12 mouse cellular contexts compared by ENCODE assay signal in the genomic region with DNA sequence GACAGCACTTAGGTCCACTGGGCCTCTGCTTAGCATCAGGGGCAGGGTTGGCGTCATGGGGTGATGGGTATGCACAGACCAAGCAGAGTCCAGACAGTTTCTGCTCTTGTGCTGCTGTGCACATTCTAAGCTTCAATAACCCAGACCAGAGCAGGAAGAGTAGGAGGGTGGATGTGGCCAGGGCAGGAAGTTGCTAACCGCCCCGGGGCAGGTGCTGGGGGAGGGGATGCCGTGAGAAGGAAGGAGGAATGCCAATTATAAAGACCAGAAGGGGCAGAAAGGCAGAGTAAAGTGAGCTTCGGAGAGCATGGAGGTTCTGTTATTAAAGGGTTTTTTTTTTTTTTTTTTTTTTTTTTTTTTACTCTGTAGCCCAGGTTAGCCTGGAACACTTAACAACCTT. TPM values are rescaled to one million over a fixed set of nuclear protein-coding genes. Genes with fewer than 3 reads are reported as not detected.
DNase-seq lines count a peak whose midpoint lies in the region; ATAC-seq and TF ChIP-seq lines count a peak whose summit lies in the region.
"Had no signal": no experiment of that assay in that cellular context is flagged by ENCODE, and none has a peak within 500 bp of the region (broad histone marks: within the 10 kb centered on the region; RNA-seq: fewer than 3 reads in every experiment).

No protein-coding gene starts in this region.

- peak; percentile 28; the same call in 1 of the 2 replicates for TF ChIP-seq POLR2A in bone marrow, adult 2 months (IDR thresholded peaks at IDR 0.05; ENCODE audit: borderline replicate concordance, control insufficient read depth, low read depth, low read length)

- H3K9ac ChIP-seq in kidney, embryonic 16.5 days (replicated peaks; ENCODE audit: low read length) = no peak overlapping the region; the same call in 1 of the 2 replicates
- no peak overlapping the region for H3K9ac ChIP-seq in hindbrain, embryonic 12.5 days

- no peak overlapping the region for H3K4me3 ChIP-seq in kidney, embryonic 16.5 days (ENCODE audit: low read length)
- H3K4me3 ChIP-seq in bone marrow, adult 2 months (replicated peaks; ENCODE audit: control insufficient read depth, low read depth, low read length) = peak overlapping the region; percentile 64
- H3K4me3 ChIP-seq in hindbrain, embryonic 12.5 days = no peak overlapping the region

- 64% methylated on average over 5 of the region's 5 CpGs for WGBS in kidney, embryonic 16.5 days
- under 1% methylated on average over 5 of the region's 5 CpGs for WGBS in bone marrow, adult 2 months
- WGBS in hindbrain, embryonic 12.5 days = 86% methylated on average over 5 of the region's 5 CpGs

- peak; percentile 11; the same call in 1 of the 2 replicates for TF ChIP-seq CTCF in bone marrow, adult 2 months (IDR thresholded peaks at IDR 0.05; ENCODE audit: control insufficient read depth, insufficient read depth, low read length)

- H3K27ac ChIP-seq in kidney, embryonic 16.5 days (ENCODE audit: low read length) = no peak overlapping the region
- H3K27ac ChIP-seq in bone marrow, adult 2 months (ENCODE audit: control insufficient read depth, insufficient read depth, low read depth, low read length, poor library complexity) = peak overlapping the region; percentile 90
- H3K27ac ChIP-seq in hindbrain, embryonic 12.5 days = no peak overlapping the region

- H3K4me1 ChIP-seq in kidney, embryonic 16.5 days (ENCODE audit: insufficient read depth, low read length) = peaks cover 15% of the 10 kb centered on the region
- H3K4me1 ChIP-seq in bone marrow, adult 2 months (ENCODE audit: control insufficient read depth, insufficient read depth, low read length) = peaks cover 4% of the 10 kb centered on the region; the same call in 1 of the 2 replicates
- H3K4me1 ChIP-seq in hindbrain, embryonic 12.5 days = peaks cover 17% of the 10 kb centered on the region

- no peaks in the 10 kb centered on the region for H3K9me3 ChIP-seq in kidney, embryonic 16.5 days (ENCODE audit: low read length)
- H3K9me3 ChIP-seq in hindbrain, embryonic 12.5 days (replicated peaks) = no peaks in the 10 kb centered on the region

- no peak overlapping the region for H3K4me2 ChIP-seq in kidney, embryonic 16.5 days (replicated peaks; ENCODE audit: low read depth, low read length)
- no peak overlapping the region for H3K4me2 ChIP-seq in hindbrain, embryonic 12.5 days (replicated peaks)

- no peaks in the 10 kb centered on the region for H3K27me3 ChIP-seq in kidney, embryonic 16.5 days (ENCODE audit: insufficient read depth, low read length)
- no peaks in the 10 kb centered on the region for H3K27me3 ChIP-seq in hindbrain, embryonic 12.5 days

- peak; percentile 31 to 44 for DNase-seq in kidney, postnatal 4 days
- DNase-seq in thymus, postnatal 36 days = peak; percentile 88 to 92
- no peak for DNase-seq in cerebellum, postnatal 25 days
- no peak for DNase-seq in frontal cortex, adult 2 months (ENCODE audit: extremely low spot score in 1 of 2, low spot score in 1 of 2)
- DNase-seq: kidney, postnatal 14 days had no signal

- no peaks in the 10 kb centered on the region for H3K36me3 ChIP-seq in kidney, embryonic 16.5 days (ENCODE audit: insufficient read depth, low read length)
- H3K36me3 ChIP-seq in hindbrain, embryonic 12.5 days = no peaks in the 10 kb centered on the region

- no peak for ATAC-seq in kidney, embryonic 16.5 days (ENCODE audit: low FRiP score, low TSS enrichment)
- ATAC-seq in megakaryocyte-erythroid progenitor cell, adult 5-6 weeks (replicated peaks; ENCODE audit: low FRiP score, low TSS enrichment, poor library complexity, severe bottlenecking) = 0 out of 2 replicates have a peak, but pooled peaks have one; percentile 23
- no peak for ATAC-seq in hindbrain, embryonic 12.5 days (ENCODE audit: low FRiP score)

RNA-seq across cellular contexts. Expression of gene Acap1, which starts 0.7 kb away (rescaled TPM):
- polyA plus RNA-seq in kidney, embryonic 16.5 days (2015; fragmentation: Nextera tagmentation; extraction: Ambion mirVana) = 0.44 and 0.67 TPM in 2 replicates
- polyA plus RNA-seq in bone marrow, adult 2 months (2011; ENCODE audit: insufficient read depth, insufficient read length, low replicate concordance, missing spikeins) = 63.5 and 179 TPM in 2 replicates
- total RNA-seq in megakaryocyte-erythroid progenitor cell, adult 5-6 weeks (2014; fragmentation: Nextera tagmentation) = 52.7 and 59.4 TPM in 2 replicates
- total RNA-seq in megakaryocyte-erythroid progenitor cell, adult 5-6 weeks (2017) = 40.3 and 55.2 TPM in 2 replicates
- 0.86 and 0.92 TPM in 2 replicates for polyA plus RNA-seq in hindbrain, embryonic 12.5 days (2016; fragmentation: Nextera tagmentation; extraction: Ambion mirVana)
- 0.24 and 0.27 TPM in 2 replicates for polyA plus RNA-seq in frontal cortex, adult 2 months (2012; rRNA removed)

RNA-seq across cellular contexts. Expression of gene 2810408A11Rik, which starts 6.1 kb away (rescaled TPM):
- 11.7 and 12.8 TPM in 2 replicates for polyA plus RNA-seq in kidney, embryonic 16.5 days (2015; fragmentation: Nextera tagmentation; extraction: Ambion mirVana)
- polyA plus RNA-seq in bone marrow, adult 2 months (2011; ENCODE audit: insufficient read depth, insufficient read length, low replicate concordance, missing spikeins) = 2.7 and 5.6 TPM in 2 replicates
- 2.4 and 4.0 TPM in 2 replicates for total RNA-seq in megakaryocyte-erythroid progenitor cell, adult 5-6 weeks (2014; fragmentation: Nextera tagmentation)
- total RNA-seq in megakaryocyte-erythroid progenitor cell, adult 5-6 weeks (2017) = 3.4 and 4.1 TPM in 2 replicates
- polyA plus RNA-seq in hindbrain, embryonic 12.5 days (2016; fragmentation: Nextera tagmentation; extraction: Ambion mirVana) = 17.8 TPM in 2 replicates
- polyA plus RNA-seq in frontal cortex, adult 2 months (2012; rRNA removed) = 0.67 and 1.00 TPM in 2 replicates

RNA-seq across cellular contexts. Expression of gene Neurl4, which starts 6.2 kb away (rescaled TPM):
- polyA plus RNA-seq in kidney, embryonic 16.5 days (2015; fragmentation: Nextera tagmentation; extraction: Ambion mirVana) = 11.4 and 12.8 TPM in 2 replicates
- polyA plus RNA-seq in bone marrow, adult 2 months (2011; ENCODE audit: insufficient read depth, insufficient read length, low replicate concordance, missing spikeins) = 25.7 and 38.2 TPM in 2 replicates
- 31.7 and 51.2 TPM in 2 replicates for total RNA-seq in megakaryocyte-erythroid progenitor cell, adult 5-6 weeks (2014; fragmentation: Nextera tagmentation)
- total RNA-seq in megakaryocyte-erythroid progenitor cell, adult 5-6 weeks (2017) = 27.9 and 64.3 TPM in 2 replicates
- 15.0 and 15.2 TPM in 2 replicates for polyA plus RNA-seq in hindbrain, embryonic 12.5 days (2016; fragmentation: Nextera tagmentation; extraction: Ambion mirVana)
- polyA plus RNA-seq in frontal cortex, adult 2 months (2012; rRNA removed) = 98.0 and 101 TPM in 2 replicates

RNA-seq across cellular contexts. Expression of gene Kctd11, which starts 13.5 kb away (rescaled TPM):
- 11.3 and 12.5 TPM in 2 replicates for polyA plus RNA-seq in kidney, embryonic 16.5 days (2015; fragmentation: Nextera tagmentation; extraction: Ambion mirVana)
- polyA plus RNA-seq in bone marrow, adult 2 months (2011; ENCODE audit: insufficient read depth, insufficient read length, low replicate concordance, missing spikeins) = 1.8 and 3.6 TPM in 2 replicates
- total RNA-seq in megakaryocyte-erythroid progenitor cell, adult 5-6 weeks (2014; fragmentation: Nextera tagmentation) = 0.54 and 0.79 TPM in 2 replicates
- 1.3 TPM in 1 of 2 replicates, not detected in the other for total RNA-seq in megakaryocyte-erythroid progenitor cell, adult 5-6 weeks (2017)
- 2.9 and 3.2 TPM in 2 replicates for polyA plus RNA-seq in hindbrain, embryonic 12.5 days (2016; fragmentation: Nextera tagmentation; extraction: Ambion mirVana)
- polyA plus RNA-seq in frontal cortex, adult 2 months (2012; rRNA removed) = 1.6 and 1.8 TPM in 2 replicates

RNA-seq across cellular contexts. Expression of gene Tmem95, which starts 16.9 kb away (rescaled TPM):
- not detected in 2 replicates for polyA plus RNA-seq in kidney, embryonic 16.5 days (2015; fragmentation: Nextera tagmentation; extraction: Ambion mirVana)
- not detected in 2 replicates for polyA plus RNA-seq in bone marrow, adult 2 months (2011; ENCODE audit: insufficient read depth, insufficient read length, low replicate concordance, missing spikeins)
- not detected in 2 replicates for total RNA-seq in megakaryocyte-erythroid progenitor cell, adult 5-6 weeks (2014; fragmentation: Nextera tagmentation)
- not detected in 2 replicates for total RNA-seq in megakaryocyte-erythroid progenitor cell, adult 5-6 weeks (2017)
- not detected in 2 replicates for polyA plus RNA-seq in hindbrain, embryonic 12.5 days (2016; fragmentation: Nextera tagmentation; extraction: Ambion mirVana)
- polyA plus RNA-seq in frontal cortex, adult 2 months (2012; rRNA removed) = not detected in 2 replicates
- total RNA-seq: heart, adult 8-10 months; liver, adult 2 months had no signal
- polyA plus RNA-seq: liver, adult 2 months; neural tube, embryonic 11.5 days had no signal

Comparison
In these comparisons a context has a peak if more than half of its experiments do, and no peak if none do; other contexts are left out.
1. DNase-seq: peak in kidney, postnatal 4 days (2 of 2) and thymus, postnatal 36 days (2 of 2); none in cerebellum, postnatal 25 days (0 of 2) and frontal cortex, adult 2 months (0 of 2).
2. RNA of gene Acap1, which starts 0.7 kb away (polyA plus RNA-seq): 63.5 to 179 TPM in bone marrow, adult 2 months; 0.86 to 0.92 TPM in hindbrain, embryonic 12.5 days, 0.44 to 0.67 TPM in kidney, embryonic 16.5 days and 0.24 to 0.27 TPM in frontal cortex, adult 2 months; every median in the first group is over 10 times any median in the second.